Mouse (Mus musculus) lung, postnatal 0 days (tissue): ENCODE results near the gene Chd6. TPM values are rescaled to one million over a fixed set of nuclear protein-coding genes. Genes with fewer than 3 reads are reported as not detected.

Experiments used
- ATAC-seq: fragments of 200-750 bp; cut with Nextera tagmentation; 2 replicates; pipeline ENCODE4 v1.8.0; 2017; ENCODE audit warnings: moderate library complexity
- DNase-seq: peaks from one replicate; pipeline ENCODE4 v3.0.0-alpha.2; 2016; ENCODE audit warnings: low spot score
- H3K27ac ChIP-seq: fragments of 300-500 bp; sonication (generic); 2 replicates; pipeline ENCODE4 v1.5.1; 2014; ENCODE audit warnings: antibody characterized with exemption, mild to moderate bottlenecking, low read length, mixed read lengths
- H3K27me3 ChIP-seq: fragments of 300-500 bp; sonication (generic); replicated peaks from 2 replicates; pipeline ENCODE4 v1.6.1; 2014; ENCODE audit warnings: low read length, mixed read lengths; ENCODE audit not compliant: insufficient read depth
- H3K36me3 ChIP-seq: fragments of 300-500 bp; sonication (generic); 2 replicates; pipeline ENCODE4 v1.6.1; 2014; ENCODE audit warnings: low read length, mixed read lengths; ENCODE audit not compliant: insufficient read depth
- H3K4me1 ChIP-seq: fragments of 300-500 bp; sonication (generic); 2 replicates; pipeline ENCODE4 v1.6.1; 2014; ENCODE audit warnings: antibody characterized with exemption, low read depth, low read length, mixed read lengths; ENCODE audit not compliant: insufficient read depth
- H3K4me2 ChIP-seq: fragments of 300-500 bp; sonication (generic); replicated peaks from 2 replicates; pipeline ENCODE4 v1.6.1; 2014; ENCODE audit warnings: low read depth, mild to moderate bottlenecking, low read length, moderate library complexity, mixed read lengths
- H3K4me3 ChIP-seq: fragments of 300-500 bp; sonication (generic); 2 replicates; pipeline ENCODE4 v1.5.1; 2014; ENCODE audit warnings: low read depth, low read length
- H3K9ac ChIP-seq: fragments of 300-500 bp; sonication (generic); replicated peaks from 2 replicates; pipeline ENCODE4 v1.6.1; 2014; ENCODE audit warnings: low read depth, mild to moderate bottlenecking
- H3K9me3 ChIP-seq: fragments of 300-500 bp; sonication (generic); 2 replicates; pipeline ENCODE4 v1.6.1; 2016; ENCODE audit warnings: low read length, mixed read lengths
- CTCF ChIP-seq: IDR thresholded peaks from 2 replicates; pipeline ENCODE4 v1.5.1; 2016; ENCODE audit warnings: antibody characterized with exemption, mild to moderate bottlenecking
- EP300 ChIP-seq: IDR thresholded peaks from 2 replicates; pipeline ENCODE4 v1.6.1; 2016; ENCODE audit warnings: antibody characterized with exemption, mild to moderate bottlenecking, control low read depth
- WGBS: fragments of 180-500 bp; shearing (Covaris S2); extraction: QIAGEN DNeasy Blood & Tissue Kit; methylation state at CpG from one replicate; pipeline ENCODE4 v1.1.7; 2014; 5-methylcytosine and 5-hydroxymethylcytosine counted together
- polyA plus RNA-seq: library from polyadenylated mRNA; unstranded; fragments of >200 nt; fragmentation: Nextera tagmentation; extraction: Ambion mirVana; gene quantifications from 2 replicates; pipeline ENCODE4 v1.2.1, GENCODE M21; 2015

Chd6 gene
- polyA plus RNA-seq, 1 experiment from 2014 or later: 22.2 TPM

DNA sequence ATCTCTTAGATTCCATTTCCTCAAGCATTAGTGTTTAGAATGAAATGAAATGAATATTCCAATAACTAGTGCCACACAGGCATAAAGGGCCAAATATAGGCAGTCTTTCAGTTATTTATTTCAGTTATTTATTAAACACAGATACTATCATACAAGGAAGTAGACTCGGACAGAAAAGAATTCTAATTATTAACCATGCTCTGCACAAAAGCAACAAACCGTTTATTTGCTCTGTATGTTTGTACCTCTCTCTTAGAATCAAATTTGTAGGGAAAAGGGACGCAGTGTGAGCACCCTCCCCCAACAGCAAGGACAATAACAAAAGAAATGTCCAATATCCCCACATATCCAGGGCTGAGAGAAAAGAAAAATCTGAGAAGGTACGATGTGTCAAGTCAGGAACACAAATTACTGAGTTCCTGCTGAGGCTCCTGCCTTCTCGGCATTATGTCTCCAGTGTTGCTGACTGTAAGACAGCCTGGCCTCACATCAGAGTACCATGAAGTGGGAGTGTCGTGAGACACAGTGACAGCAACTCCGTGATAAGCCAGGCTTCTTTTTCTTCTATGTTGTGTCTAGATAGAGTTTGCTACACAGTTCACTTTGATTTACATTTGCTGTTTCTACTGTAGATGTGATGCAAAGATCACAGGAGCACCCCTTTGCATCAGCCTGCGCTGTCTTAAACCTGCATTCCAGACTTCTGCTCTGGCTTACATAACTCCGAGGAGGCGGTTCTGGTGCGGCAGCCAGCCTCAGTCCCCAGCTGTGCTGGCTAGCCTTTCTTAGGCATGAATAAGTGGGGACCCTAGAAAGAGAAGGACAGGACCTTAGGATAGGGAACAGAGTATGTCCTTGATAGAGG lies 30.0 kb upstream of the Chd6 start:
- ATAC-seq (no peak), DNase-seq (no peak)
- TF ChIP-seq CTCF: no peak
- TF ChIP-seq EP300: no peak
- Histone ChIP-seq H3K36me3 (no peaks in the 10 kb centered on the region), H3K9ac (no peak overlapping the region), H3K27me3 (no peaks in the 10 kb centered on the region), H3K4me3 (no peak overlapping the region), H3K4me1 (no peaks in the 10 kb centered on the region), H3K27ac (no peak overlapping the region), H3K4me2 (no peak overlapping the region), H3K9me3 (no peaks in the 10 kb centered on the region)
- 44% methylated on average over 11 of the region's 11 CpGs for WGBS

DNA sequence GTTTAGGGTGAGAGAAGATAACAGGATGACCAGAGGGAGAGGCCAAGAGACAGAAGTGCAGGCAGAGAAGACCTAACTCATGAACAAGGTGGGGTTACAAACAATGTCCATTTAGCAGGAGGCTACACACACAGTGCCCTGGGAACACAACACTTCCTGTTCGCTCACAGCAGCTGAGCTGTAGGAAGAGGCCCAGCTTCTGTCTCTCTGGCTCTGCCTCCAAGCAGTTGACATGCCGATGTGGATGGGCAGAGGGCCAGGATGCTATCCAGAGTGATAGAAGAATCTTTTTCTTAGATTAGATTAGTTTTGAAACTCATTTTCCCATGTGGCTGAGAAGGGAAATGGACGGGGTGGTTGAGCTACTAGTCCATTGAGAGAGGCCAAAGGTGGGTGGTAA lies 28.1 kb upstream of the Chd6 start:
- Histone ChIP-seq H3K27me3 (no peaks in the 10 kb centered on the region), H3K4me3 (no peak overlapping the region), H3K4me1 (no peaks in the 10 kb centered on the region), H3K4me2 (no peak overlapping the region), H3K9ac (no peak overlapping the region), H3K36me3 (no peaks in the 10 kb centered on the region), H3K27ac (no peak overlapping the region), H3K9me3 (no peaks in the 10 kb centered on the region)
- 38% methylated on average over 3 of the region's 3 CpGs for WGBS
- peak; percentile 57 for ATAC-seq
- peak; percentile 39 for DNase-seq
- TF ChIP-seq EP300: no peak
- TF ChIP-seq CTCF: no peak

DNA sequence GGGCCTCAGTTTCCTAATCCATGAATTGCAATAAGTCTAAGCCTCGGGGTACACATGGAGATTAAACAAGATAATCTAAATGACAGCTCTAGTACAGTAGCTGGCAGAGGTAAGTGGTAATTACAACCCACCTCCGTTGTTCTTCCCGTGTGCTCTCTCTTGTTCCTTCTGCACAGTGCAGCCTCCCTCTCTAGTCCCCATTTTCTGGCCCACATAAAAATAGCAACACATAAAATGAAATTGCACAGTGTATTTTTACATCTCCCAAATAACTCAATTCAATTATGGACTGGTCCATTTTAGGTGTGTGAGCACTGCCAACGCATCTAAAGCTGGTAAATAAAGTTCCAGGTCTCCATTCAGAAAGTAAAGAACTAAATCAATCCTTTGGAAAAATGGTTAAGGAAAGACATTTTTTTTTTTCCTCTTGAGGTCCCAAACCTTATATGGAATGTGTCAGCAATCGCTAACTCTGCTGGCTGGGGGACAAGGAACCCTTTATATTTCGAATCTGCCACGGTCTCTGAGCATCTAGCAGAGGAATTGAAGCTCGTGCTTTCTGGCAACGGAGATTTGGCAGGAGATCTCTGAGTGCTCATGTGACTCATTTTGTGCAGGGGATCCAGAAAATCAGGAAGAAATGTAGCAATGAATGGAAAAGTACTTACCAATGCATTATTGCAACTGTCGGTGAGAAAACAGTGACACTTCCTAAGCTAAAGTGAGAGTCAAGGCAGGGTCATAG lies 19.7 kb upstream of the Chd6 start:
- TF ChIP-seq CTCF: no peak
- TF ChIP-seq EP300: no peak
- no peak overlapping the region for H3K27ac ChIP-seq
- H3K9me3 ChIP-seq: no peaks in the 10 kb centered on the region
- ATAC-seq: no peak
- no peak overlapping the region for H3K4me3 ChIP-seq
- H3K9ac ChIP-seq: no peak overlapping the region
- WGBS: 40% methylated on average over 10 of the region's 10 CpGs
- no peak overlapping the region for H3K4me2 ChIP-seq
- no peaks in the 10 kb centered on the region for H3K36me3 ChIP-seq
- peak; percentile 49 for DNase-seq
- H3K4me1 ChIP-seq: no peaks in the 10 kb centered on the region
- no peaks in the 10 kb centered on the region for H3K27me3 ChIP-seq

DNA sequence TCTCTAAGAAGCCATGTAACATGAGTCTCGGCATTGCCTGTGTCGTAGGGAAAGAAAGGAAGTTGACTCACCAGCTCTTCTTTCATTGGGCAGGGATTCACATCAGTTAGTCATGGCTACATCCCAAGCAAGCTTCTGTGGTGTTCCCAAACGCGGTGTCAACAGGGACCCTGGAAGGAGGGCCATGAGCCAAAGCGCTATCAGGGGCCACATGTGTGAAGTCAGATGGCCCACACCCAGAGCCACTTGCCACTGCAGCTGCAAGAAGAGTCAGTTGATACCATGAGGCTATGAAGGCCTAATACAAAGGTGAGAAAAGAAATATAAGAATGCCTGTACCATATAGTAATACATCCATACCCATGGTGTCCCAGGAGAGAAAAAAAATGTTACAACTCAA lies 3.1 kb upstream of the Chd6 start:
- no peaks in the 10 kb centered on the region for H3K27me3 ChIP-seq
- ATAC-seq: no peak
- H3K9me3 ChIP-seq: no peaks in the 10 kb centered on the region
- H3K4me3 ChIP-seq: no peak overlapping the region
- 72% methylated on average over 5 of the region's 5 CpGs for WGBS
- no peaks in the 10 kb centered on the region; the same call in 1 of the 2 replicates for H3K4me1 ChIP-seq
- no peak overlapping the region for H3K4me2 ChIP-seq
- no peak overlapping the region for H3K27ac ChIP-seq
- H3K9ac ChIP-seq: no peak overlapping the region
- TF ChIP-seq CTCF (no peak), EP300 (no peak)
- DNase-seq: no peak
- no peaks in the 10 kb centered on the region for H3K36me3 ChIP-seq

DNA sequence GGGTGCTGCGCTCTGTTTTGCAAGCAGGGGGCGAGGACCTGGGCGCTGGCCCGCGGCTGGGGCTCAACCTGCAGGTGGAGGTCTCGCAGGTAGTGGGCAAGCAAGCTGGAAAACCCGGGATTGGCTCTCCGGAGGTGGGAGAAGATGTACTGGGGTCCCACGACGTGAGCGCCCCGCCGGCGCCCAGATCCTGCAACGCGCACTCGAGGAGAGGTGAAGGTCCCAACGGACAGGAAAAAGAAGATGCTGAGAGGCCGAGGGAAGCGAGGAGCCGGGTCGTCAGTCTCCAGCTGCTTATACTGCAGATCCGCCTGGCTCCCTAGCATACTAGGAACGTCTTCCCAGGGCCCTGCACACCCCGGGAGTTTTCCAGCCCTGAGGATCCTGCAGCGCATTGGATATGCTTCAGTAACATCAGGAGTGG lies 535 bp upstream of the Chd6 start:
- H3K27ac ChIP-seq: no peak overlapping the region
- 0% methylated on average over 25 of the region's 26 CpGs for WGBS
- no peak for TF ChIP-seq EP300
- TF ChIP-seq CTCF: peak; percentile 33; the same call in 1 of the 2 replicates
- H3K9ac ChIP-seq: peak overlapping the region; percentile 32; the same call in 1 of the 2 replicates
- DNase-seq (no peak), ATAC-seq (peak; percentile 11)
- H3K4me1 ChIP-seq: no peaks in the 10 kb centered on the region; the same call in 1 of the 2 replicates
- no peaks in the 10 kb centered on the region for H3K36me3 ChIP-seq
- no peaks in the 10 kb centered on the region for H3K9me3 ChIP-seq
- peak overlapping the region; percentile 98 for H3K4me3 ChIP-seq
- H3K4me2 ChIP-seq: peak overlapping the region; percentile 91
- H3K27me3 ChIP-seq: no peaks in the 10 kb centered on the region

DNA sequence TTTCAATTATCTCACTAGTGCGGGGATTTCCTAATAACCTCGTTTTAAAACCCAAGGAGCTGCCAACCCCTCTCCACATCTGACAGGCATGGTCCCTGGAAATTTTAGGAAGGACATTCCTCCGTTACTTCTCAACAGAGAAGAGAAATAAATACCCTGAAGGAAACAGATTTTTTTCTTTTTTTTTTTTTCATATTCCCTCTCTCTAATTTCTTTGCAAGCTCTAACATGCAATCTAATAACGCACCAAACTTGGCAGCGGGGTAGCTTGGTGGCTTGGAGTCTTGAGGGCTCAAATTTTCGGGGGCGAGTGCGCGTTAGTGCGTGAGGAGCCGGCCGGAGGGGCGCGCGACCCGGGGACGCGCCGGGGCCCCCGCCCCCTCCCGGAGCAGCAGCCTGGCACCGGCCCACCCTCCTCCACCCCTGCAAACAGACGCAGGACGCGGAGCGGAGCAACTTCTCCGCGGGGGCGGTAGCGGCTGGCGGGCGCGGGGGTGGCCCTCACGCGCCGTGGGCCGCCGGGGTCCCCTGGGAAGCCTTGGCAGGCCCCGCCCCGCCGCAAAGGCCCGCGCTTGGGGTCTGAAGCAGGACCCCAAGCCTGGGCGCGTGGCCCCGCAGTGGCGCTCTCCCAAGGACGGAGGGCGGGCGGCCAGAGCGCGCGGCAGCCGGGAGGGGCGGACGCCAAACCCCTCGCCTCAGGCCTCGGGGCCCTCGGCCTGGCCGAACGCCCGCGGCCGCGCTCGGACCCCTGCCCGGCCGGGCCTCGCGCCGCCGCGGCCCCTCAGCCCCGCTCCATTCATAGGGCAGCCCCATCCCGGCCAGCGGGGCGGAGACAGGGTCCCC lies 569 bp downstream of the Chd6 start:
- H3K9me3 ChIP-seq: no peaks in the 10 kb centered on the region
- peak overlapping the region; percentile 91 for H3K4me2 ChIP-seq
- WGBS: 3% methylated on average over 67 of the region's 77 CpGs
- ATAC-seq: peak; percentile 37
- peaks cover 4% of the 10 kb centered on the region; the same call in 1 of the 2 replicates for H3K4me1 ChIP-seq
- H3K9ac ChIP-seq: peak overlapping the region; percentile 95
- TF ChIP-seq EP300 (no peak), CTCF (no peak)
- H3K27ac ChIP-seq: peak overlapping the region; percentile 97
- H3K27me3 ChIP-seq: no peaks in the 10 kb centered on the region
- peak; percentile 49 for DNase-seq
- no peaks in the 10 kb centered on the region for H3K36me3 ChIP-seq
- H3K4me3 ChIP-seq: peak overlapping the region; percentile 98
